Mouse (Mus musculus) heart, postnatal 4 days (tissue): ENCODE results near the gene 5430419D17Rik. TPM values are rescaled to one million over a fixed set of nuclear protein-coding genes. Genes with fewer than 3 reads are reported as not detected.

ENCODE experiments used
- DNase-seq: peaks from one replicate; pipeline ENCODE4 v3.0.0; 2021
- total RNA-seq, 2 experiments: library from RNA; stranded (reverse); gene quantifications; 2 replicates each; pipeline ENCODE4 v1.2.3; 2021

Gene 5430419D17Rik
- total RNA-seq, 2 experiments from 2014 or later, result 9.2 to 11.3 TPM

DNA sequence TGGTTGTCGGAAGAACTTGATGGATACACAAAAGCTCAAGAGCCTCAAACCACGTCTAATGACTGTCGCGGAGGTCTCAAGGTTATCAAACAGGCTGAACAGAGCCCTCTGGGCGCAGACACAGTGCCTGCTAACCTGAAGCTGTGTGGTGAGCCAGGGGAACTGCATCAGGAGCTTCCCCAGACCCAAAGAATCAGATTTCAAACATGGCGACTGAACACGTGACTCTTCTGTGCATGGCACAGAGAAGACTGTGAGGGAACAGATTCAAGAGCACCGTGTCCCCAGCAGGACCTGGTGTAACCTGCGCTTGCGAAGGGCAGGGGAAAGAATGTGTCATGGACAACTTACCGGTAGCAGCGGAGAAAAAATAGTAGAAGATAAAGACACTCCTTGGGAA, 143.4 kb downstream of the 5430419D17Rik start:
- DNase-seq, result no peak

DNA sequence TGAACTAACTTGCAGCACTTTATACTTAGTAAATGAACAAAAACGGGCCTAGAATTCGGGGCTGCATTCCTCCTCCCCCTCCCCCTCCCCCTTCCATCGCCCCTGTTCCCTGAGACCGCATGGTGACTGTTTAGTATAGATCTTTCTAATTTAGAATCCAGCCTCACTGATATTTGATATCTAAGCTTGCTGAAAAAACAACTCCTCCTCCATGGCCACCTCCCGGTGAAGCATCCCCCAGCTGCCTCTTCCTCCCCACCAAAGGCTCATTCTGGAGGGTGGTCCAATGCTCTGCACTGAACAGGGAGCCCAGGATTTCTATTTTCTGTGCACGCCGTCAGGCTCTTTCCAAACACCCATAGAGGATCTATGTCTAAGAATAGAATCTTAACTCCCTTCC, 144.1 kb downstream of the 5430419D17Rik start:
- DNase-seq, result no peak

DNA sequence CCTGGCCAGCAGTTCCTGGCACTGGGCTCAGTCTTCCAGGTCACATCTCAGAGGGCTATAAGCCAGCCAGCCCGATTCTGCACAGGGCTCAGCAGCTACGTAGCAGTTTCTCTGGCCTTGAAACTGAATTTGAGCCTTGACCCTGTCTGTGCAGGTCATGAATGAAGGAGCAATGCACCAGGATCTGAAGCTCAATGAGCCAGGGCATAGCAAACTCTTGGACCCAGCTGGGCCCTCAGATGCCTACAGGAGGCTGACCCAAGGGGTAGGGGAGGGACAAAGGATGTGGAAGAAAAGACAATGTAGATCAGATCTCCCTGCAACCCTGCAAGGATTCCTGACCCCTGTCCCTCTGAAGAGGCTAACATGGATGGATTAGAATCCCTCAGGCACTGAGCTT, 148.0 kb downstream of the 5430419D17Rik start, which contains the start of gene Cuzd1:
TSS of gene Cuzd1 (minus strand) at position 101 of the 400 bp plus-strand sequence.
- DNase-seq, result no peak

DNA sequence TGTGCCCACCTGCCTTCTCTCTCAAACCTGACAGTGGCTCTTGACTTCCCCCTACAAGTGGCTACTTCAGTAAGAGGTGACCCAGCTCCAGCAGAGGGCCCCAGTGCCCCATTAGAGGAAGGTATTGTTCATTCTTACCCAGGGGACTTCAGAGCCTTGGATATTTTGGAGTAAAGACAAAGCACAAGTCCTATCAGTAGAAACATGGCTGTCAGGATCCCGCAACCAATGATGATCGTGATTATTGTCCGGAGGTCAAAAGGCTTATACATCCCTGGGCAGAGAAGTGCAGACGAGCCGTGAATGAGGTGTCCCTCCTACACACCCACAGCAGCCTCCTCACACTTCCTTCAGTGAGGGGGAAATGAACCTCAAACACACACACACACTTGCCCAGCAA, 152.9 kb downstream of the 5430419D17Rik start:
- DNase-seq, result no peak

DNA sequence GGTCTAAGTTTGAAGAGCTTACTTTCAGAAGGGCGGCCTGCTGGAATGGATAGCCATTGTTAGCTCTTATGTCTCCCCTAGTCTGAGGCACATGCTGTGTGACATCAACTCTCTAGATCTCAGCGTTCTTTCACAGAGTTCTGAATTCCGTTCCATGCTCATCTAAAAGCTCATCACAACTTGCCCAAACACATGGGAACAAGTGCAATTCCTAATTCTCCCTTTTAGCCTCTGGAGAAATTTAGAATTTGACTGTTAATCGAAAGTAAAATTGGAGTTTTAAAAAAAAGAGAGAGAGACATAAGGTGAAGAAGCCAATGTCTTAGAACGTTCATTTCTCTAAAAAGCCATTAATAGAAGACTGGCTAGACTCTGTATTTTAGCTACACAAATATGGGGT, 155.2 kb downstream of the 5430419D17Rik start, which contains the start of gene Fam24b:
TSS of gene Fam24b (minus strand) at position 101 of the 400 bp plus-strand sequence.
- no peak for DNase-seq

DNA sequence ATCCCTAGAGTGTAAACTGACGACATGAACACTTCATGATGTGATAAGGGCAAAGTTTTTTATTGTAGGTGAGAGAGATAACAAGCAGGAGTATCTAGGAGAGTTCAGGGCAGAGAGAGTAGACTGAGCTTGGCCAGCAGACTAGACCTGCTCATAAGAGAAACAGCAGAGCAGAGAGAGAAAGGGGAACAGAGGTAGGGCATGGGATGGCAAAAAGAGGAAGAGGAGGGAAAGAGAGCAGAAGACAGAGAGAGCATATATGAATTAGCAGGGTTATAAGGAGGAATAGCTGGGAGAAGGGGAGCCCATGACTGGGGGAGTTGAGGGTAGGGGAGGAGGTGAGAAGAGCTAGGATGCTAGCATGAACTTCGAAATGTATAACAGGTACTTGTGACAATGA, 157.5 kb downstream of the 5430419D17Rik start:
- no peak for DNase-seq

DNA sequence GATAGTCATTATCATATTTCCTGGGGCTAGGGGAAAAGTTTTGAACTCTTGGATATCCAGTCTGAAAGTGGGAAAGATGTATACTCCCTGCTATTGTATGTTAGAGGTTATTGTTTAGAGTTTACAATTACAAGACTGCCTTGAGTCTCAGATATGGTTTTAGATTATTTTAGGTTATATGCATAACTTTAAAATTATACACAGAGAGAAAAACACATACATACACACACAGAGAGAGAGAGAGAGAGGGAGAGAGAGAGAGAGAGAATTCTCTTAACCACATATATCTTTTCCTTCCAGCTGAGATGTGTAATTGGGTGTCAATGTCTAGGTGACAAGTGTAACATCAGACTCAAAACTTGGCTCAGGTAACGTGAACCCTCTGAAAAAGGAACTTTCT, 159.4 kb downstream of the 5430419D17Rik start, which contains the start of gene Fam24a:
TSS of gene Fam24a (plus strand) at position 301 of the 400 bp plus-strand sequence.
- no peak for DNase-seq

DNA sequence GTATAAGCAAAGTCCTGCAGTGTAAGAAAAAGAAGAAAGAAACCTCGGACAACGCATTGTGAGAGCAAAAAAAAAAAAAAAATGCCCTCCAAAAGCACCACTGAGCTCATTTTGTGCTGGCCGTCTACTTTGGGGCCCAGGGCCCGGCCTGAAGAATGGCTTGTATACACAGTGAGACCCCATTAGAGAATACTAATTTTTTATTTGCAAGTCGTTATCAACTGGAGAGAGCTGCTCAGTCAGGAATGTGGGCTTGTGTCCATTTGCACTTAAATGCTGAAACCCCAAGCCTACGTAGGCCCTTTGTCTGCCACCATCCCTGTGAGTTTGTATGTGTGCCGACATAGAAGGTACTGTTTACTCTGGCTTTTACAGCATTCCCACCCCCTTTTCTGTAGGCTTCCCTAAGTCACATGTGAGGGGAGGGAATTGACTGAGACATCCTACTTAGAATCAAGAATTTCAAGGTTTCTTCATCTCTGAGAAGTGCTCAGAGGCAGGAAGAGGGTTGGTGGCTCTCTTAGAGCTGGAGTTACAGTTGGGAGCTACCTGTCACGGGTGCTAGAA, 163.4 kb downstream of the 5430419D17Rik start:
- no peak for DNase-seq

DNA sequence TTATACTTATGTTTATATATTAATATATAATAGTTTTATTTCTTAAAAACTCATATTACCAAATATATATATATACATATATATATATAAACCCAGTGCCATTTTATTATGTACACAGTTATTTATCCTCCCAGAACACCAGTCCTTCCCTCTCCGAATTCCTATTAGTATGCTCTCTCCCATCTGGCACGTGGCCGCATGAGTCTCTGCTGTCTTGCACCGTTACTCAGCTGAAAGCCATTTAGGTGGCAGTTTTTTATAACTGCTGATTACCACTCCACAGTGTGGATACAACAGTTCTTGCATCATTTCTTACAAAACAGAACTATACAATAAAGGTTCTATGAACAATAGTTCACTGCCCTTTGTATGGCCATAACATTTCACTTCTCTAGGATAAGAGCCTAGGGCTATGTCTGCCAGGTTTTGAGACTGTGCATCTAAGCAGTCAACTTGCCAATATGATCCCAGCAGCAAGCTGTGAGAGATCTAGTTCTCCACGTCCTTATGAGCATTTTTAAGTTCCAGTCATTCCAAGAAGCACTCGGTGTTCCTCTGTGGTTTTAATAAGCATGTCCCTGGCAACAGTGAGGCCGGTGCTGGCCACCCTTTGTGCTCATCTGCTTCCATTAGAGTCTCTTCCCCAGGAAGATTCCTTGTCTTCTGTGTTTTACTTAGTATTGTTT, 171.8 kb downstream of the 5430419D17Rik start:
- DNase-seq, result no peak

Other genes with a start within 250 kb of the 5430419D17Rik start
- gene Htra1, start 238.3 kb upstream of the 5430419D17Rik start, total RNA-seq, result 100 to 1,000 TPM; 125 to 139 TPM
- gene Dmbt1, start 142.3 kb upstream of the 5430419D17Rik start, total RNA-seq, result not detected
- not detected for gene 4933402N03Rik, start 28.1 kb upstream of the 5430419D17Rik start, total RNA-seq
- gene Cuzd1, start 147.9 kb downstream of the 5430419D17Rik start, total RNA-seq, result under 1 TPM; 0.38 to 0.41 TPM
- gene Fam24b, start 155.1 kb downstream of the 5430419D17Rik start, total RNA-seq, result not detected
- gene Fam24a, start 159.5 kb downstream of the 5430419D17Rik start, total RNA-seq, result not detected
- 10 to 100 TPM; 17.7 to 19.4 TPM for gene 2310057M21Rik, start 188.4 kb downstream of the 5430419D17Rik start, total RNA-seq
- 10 to 100 TPM; 59.7 to 61.8 TPM for gene Pstk, start 196.7 kb downstream of the 5430419D17Rik start, total RNA-seq
- gene Ikzf5, start 236.1 kb downstream of the 5430419D17Rik start, total RNA-seq, result 10 to 100 TPM; 28.8 to 31.1 TPM
- gene Acadsb, start 236.2 kb downstream of the 5430419D17Rik start, total RNA-seq, result 10 to 100 TPM; 62.5 to 67.0 TPM